ENCODE assay signal across 8 mouse cellular contexts in the genomic region with DNA sequence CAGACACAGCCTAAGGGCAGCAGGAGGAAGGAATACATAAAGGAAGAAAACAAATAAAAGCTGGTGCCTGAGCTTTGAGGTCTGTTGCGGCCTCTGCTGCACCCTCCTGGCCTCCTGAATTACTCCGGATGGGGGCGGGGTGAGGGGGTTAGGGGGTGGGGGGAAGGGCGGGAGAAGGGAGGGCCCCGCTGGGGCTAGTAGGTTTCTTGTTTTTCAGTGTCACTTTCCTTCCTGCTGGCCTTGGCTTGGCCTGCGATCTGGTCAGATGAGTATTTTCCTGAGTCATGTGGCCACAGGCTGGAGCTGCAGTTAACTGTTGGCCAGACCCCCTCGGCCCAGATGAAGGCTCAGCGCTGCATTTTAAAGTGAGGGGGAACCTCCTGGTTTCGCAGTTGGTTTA. TPM values are rescaled to one million over a fixed set of nuclear protein-coding genes. Genes with fewer than 3 reads are reported as not detected.
DNase-seq lines count a peak whose midpoint lies in the region; ATAC-seq and TF ChIP-seq lines count a peak whose summit lies in the region.

No protein-coding gene starts in this region.

- no peaks in the 10 kb centered on the region for H3K9me3 ChIP-seq in G1E (replicated peaks)
- no peaks in the 10 kb centered on the region for H3K9me3 ChIP-seq in forebrain, embryonic 16.5 days (ENCODE audit: control insufficient read depth, low read length)
- H3K9me3 ChIP-seq in hindbrain, embryonic 10.5 days: no peaks in the 10 kb centered on the region
- H3K9me3 ChIP-seq in limb, embryonic 12.5 days: no peaks in the 10 kb centered on the region
- no peaks in the 10 kb centered on the region for H3K9me3 ChIP-seq in midbrain, embryonic 13.5 days

- peak; percentile 75 for DNase-seq in G1E (ENCODE audit: low spot score)
- peak; percentile 71 for DNase-seq in hindbrain, embryonic 10.5 days (ENCODE audit: low spot score)
- peak; percentile 72 for DNase-seq in thymus, postnatal 14 days
- DNase-seq in layer of hippocampus, postnatal 10 days (ENCODE audit: low spot score in 2 of 2): no peak

- peak overlapping the region; percentile 55; the same call in 1 of the 2 replicates for H3K4me3 ChIP-seq in G1E (ENCODE audit: low read depth, low read length)
- H3K4me3 ChIP-seq in bone marrow, adult 2 months (replicated peaks; ENCODE audit: control insufficient read depth, low read depth, low read length): peak overlapping the region; percentile 59
- no peak overlapping the region; the same call in 1 of the 2 replicates for H3K4me3 ChIP-seq in forebrain, embryonic 16.5 days (replicated peaks; ENCODE audit: low read length)
- peak overlapping the region; percentile 39 for H3K4me3 ChIP-seq in hindbrain, embryonic 10.5 days
- peak overlapping the region; percentile 22 for H3K4me3 ChIP-seq in limb, embryonic 12.5 days (replicated peaks)
- no peak overlapping the region for H3K4me3 ChIP-seq in midbrain, embryonic 13.5 days (replicated peaks)

- no peak overlapping the region; the same call in 1 of the 2 replicates for H3K9ac ChIP-seq in forebrain, embryonic 16.5 days (replicated peaks; ENCODE audit: low read depth, low read length)
- H3K9ac ChIP-seq in limb, embryonic 12.5 days (replicated peaks): peak overlapping the region; percentile 45
- H3K9ac ChIP-seq in midbrain, embryonic 13.5 days (replicated peaks): peak overlapping the region; percentile 19; the same call in 1 of the 2 replicates

- WGBS in bone marrow, adult 2 months: under 1% methylated on average over 9 of the region's 9 CpGs
- 3% methylated on average over 8 of the region's 9 CpGs for WGBS in forebrain, embryonic 16.5 days
- WGBS in hindbrain, embryonic 10.5 days: 5% methylated on average over 9 of the region's 9 CpGs
- WGBS in limb, embryonic 12.5 days: under 1% methylated on average over 9 of the region's 9 CpGs
- 6% methylated on average over 9 of the region's 9 CpGs for WGBS in midbrain, embryonic 13.5 days

- H3K4me2 ChIP-seq in forebrain, embryonic 16.5 days (ENCODE audit: low read length): peak overlapping the region; percentile 42
- H3K4me2 ChIP-seq in limb, embryonic 12.5 days: peak overlapping the region; percentile 54
- peak overlapping the region; percentile 36 for H3K4me2 ChIP-seq in midbrain, embryonic 13.5 days (replicated peaks)

- H3K36me3 ChIP-seq in G1E (replicated peaks): no peaks in the 10 kb centered on the region
- no peaks in the 10 kb centered on the region for H3K36me3 ChIP-seq in forebrain, embryonic 16.5 days (ENCODE audit: control insufficient read depth, insufficient read depth)
- H3K36me3 ChIP-seq in hindbrain, embryonic 10.5 days: no peaks in the 10 kb centered on the region
- H3K36me3 ChIP-seq in limb, embryonic 12.5 days: no peaks in the 10 kb centered on the region
- H3K36me3 ChIP-seq in midbrain, embryonic 13.5 days: no peaks in the 10 kb centered on the region

- H3K27me3 ChIP-seq in G1E (ENCODE audit: insufficient read depth, low read length): peaks cover 2% of the 10 kb centered on the region; the same call in 1 of the 2 replicates
- H3K27me3 ChIP-seq in forebrain, embryonic 16.5 days (replicated peaks; ENCODE audit: control insufficient read depth, insufficient read depth, low read length): no peaks in the 10 kb centered on the region
- no peaks in the 10 kb centered on the region for H3K27me3 ChIP-seq in hindbrain, embryonic 10.5 days (ENCODE audit: insufficient read depth, poor library complexity, severe bottlenecking)
- no peaks in the 10 kb centered on the region for H3K27me3 ChIP-seq in limb, embryonic 12.5 days
- no peaks in the 10 kb centered on the region for H3K27me3 ChIP-seq in midbrain, embryonic 13.5 days

- H3K4me1 ChIP-seq in G1E (ENCODE audit: insufficient read depth, low read depth, low read length): peaks cover 60% of the 10 kb centered on the region
- peaks cover 6% of the 10 kb centered on the region; the same call in 1 of the 2 replicates for H3K4me1 ChIP-seq in bone marrow, adult 2 months (ENCODE audit: control insufficient read depth, insufficient read depth, low read length)
- peaks cover 11% of the 10 kb centered on the region for H3K4me1 ChIP-seq in forebrain, embryonic 16.5 days (replicated peaks; ENCODE audit: control insufficient read depth, insufficient read depth, low read length)
- peaks cover 29% of the 10 kb centered on the region for H3K4me1 ChIP-seq in hindbrain, embryonic 10.5 days (replicated peaks)
- H3K4me1 ChIP-seq in limb, embryonic 12.5 days (replicated peaks): peaks cover 21% of the 10 kb centered on the region
- H3K4me1 ChIP-seq in midbrain, embryonic 13.5 days (replicated peaks): peaks cover 18% of the 10 kb centered on the region

- H3K27ac ChIP-seq in bone marrow, adult 2 months (ENCODE audit: control insufficient read depth, insufficient read depth, low read depth, low read length, poor library complexity): peak overlapping the region; percentile 93
- no peak overlapping the region for H3K27ac ChIP-seq in forebrain, embryonic 16.5 days (ENCODE audit: low read length)
- peak overlapping the region; percentile 80 for H3K27ac ChIP-seq in hindbrain, embryonic 10.5 days
- peak overlapping the region; percentile 87 for H3K27ac ChIP-seq in limb, embryonic 12.5 days
- no peak overlapping the region for H3K27ac ChIP-seq in midbrain, embryonic 13.5 days

- no peak for TF ChIP-seq CTCF in G1E (IDR thresholded peaks at IDR 0.05; ENCODE audit: low read depth, low read length)
- no peak for TF ChIP-seq CTCF in bone marrow, adult 2 months (IDR thresholded peaks at IDR 0.05; ENCODE audit: control insufficient read depth, insufficient read depth, low read length)

- TF ChIP-seq POLR2A in bone marrow, adult 2 months (IDR thresholded peaks at IDR 0.05; ENCODE audit: borderline replicate concordance, control insufficient read depth, low read depth, low read length): 0 out of 2 replicates have a peak, but pooled peaks have one; percentile 23

- ATAC-seq in G1E (ENCODE audit: extremely low read depth, insufficient number of reproducible peaks, low FRiP score, poor library complexity, severe bottlenecking): peak; percentile 61
- ATAC-seq in forebrain, embryonic 16.5 days: peak; percentile 29; the same call in 1 of the 2 replicates
- peak; percentile 68 for ATAC-seq in limb, embryonic 12.5 days (ENCODE audit: insufficient number of reproducible peaks, insufficient read depth, low FRiP score, low TSS enrichment, low read depth)
- no peak for ATAC-seq in midbrain, embryonic 13.5 days

RNA-seq across cellular contexts. Expression of a gene that starts 7.5 kb away (rescaled TPM):
- total RNA-seq in G1E (2014; fragmentation: Nextera tagmentation) (2.4 and 6.3 TPM in 2 replicates), G1E (2017) (0.11 and 0.99 TPM in 2 replicates)
- polyA plus RNA-seq in G1E (2012): 0.28 and 0.32 TPM in 2 replicates
- 28.6 and 134 TPM in 2 replicates for polyA plus RNA-seq in bone marrow, adult 2 months (2011; ENCODE audit: insufficient read depth, insufficient read length, low replicate concordance, missing spikeins)
- polyA plus RNA-seq in forebrain, embryonic 16.5 days (2015; fragmentation: Nextera tagmentation; extraction: Ambion mirVana): 0.27 and 0.56 TPM in 2 replicates
- 0.42 TPM in 1 of 2 replicates, not detected in the other for polyA plus RNA-seq in hindbrain, embryonic 10.5 days (2016; fragmentation: Nextera tagmentation; extraction: Ambion mirVana)
- polyA plus RNA-seq in limb, embryonic 12.5 days (2016; fragmentation: Nextera tagmentation; extraction: Ambion mirVana): 1.1 and 1.4 TPM in 2 replicates
- polyA plus RNA-seq in midbrain, embryonic 13.5 days (2015; fragmentation: Nextera tagmentation; extraction: Ambion mirVana): 0.44 and 1.1 TPM in 2 replicates
- total RNA-seq in layer of hippocampus, postnatal 10 days (2021): under 1 TPM; 0.60 to 0.87 TPM

Comparison
In these comparisons a context has a peak if more than half of its experiments do, and no peak if none do; other contexts are left out.
1. DNase-seq: peak in G1E (single experiment), hindbrain, embryonic 10.5 days (single experiment) and thymus, postnatal 14 days (single experiment); none in layer of hippocampus, postnatal 10 days (0 of 2).
2. H3K4me3 ChIP-seq: peak in G1E (single experiment), bone marrow, adult 2 months (single experiment), hindbrain, embryonic 10.5 days (single experiment) and limb, embryonic 12.5 days (single experiment); none in forebrain, embryonic 16.5 days (single experiment) and midbrain, embryonic 13.5 days (single experiment).
3. H3K27ac ChIP-seq: peak in bone marrow, adult 2 months (single experiment), hindbrain, embryonic 10.5 days (single experiment) and limb, embryonic 12.5 days (single experiment); none in forebrain, embryonic 16.5 days (single experiment) and midbrain, embryonic 13.5 days (single experiment).
4. RNA of a gene that starts 7.5 kb away (polyA plus RNA-seq): 28.6 to 134 TPM in bone marrow, adult 2 months; 1.1 to 1.4 TPM in limb, embryonic 12.5 days, 0.44 to 1.1 TPM in midbrain, embryonic 13.5 days, 0.28 to 0.32 TPM in G1E, 0.27 to 0.56 TPM in forebrain, embryonic 16.5 days and 0.42 TPM in hindbrain, embryonic 10.5 days; every median in the first group is over 10 times any median in the second.
5. Peak in every context shown above with its lines, with median percentiles within 50 percentile points of each other: H3K4me2 ChIP-seq.